Mouse (Mus musculus): ENCODE data around the gene Gnao1. TPM values are rescaled to one million over a fixed set of nuclear protein-coding genes. Genes with fewer than 3 reads are reported as not detected.
A peak's percentile ranks its signal among the peaks of the same experiment; 100 is the strongest.

The Gnao1 gene
- polyA plus RNA-seq, 1 experiment: 11.9 TPM

DNA sequence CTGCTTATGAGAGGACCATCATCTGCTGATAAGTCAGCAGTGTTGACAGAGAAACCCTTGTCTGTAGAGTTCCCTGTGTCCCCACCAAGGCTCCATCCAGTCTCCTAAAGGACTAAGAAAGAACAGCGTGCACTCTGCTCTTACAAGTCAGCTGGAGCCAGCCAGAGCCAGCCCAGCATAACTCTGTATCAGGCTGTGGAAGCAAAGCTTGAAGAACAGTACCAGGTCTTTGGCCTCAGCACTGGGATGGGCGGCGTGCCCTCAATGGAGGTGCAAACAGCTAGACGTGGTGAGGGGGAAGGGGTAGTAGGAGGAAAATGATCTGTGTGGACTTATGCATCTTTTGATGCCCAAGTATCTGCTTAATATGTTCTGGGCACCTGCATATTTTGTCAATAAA, 32.8 kb downstream of the Gnao1 start:
- H3K4me3 ChIP-seq (ENCODE audit: insufficient read depth, low read length): no peak overlapping the region
- TF ChIP-seq CTCF (IDR thresholded peaks at IDR 0.05; ENCODE audit: borderline replicate concordance, insufficient read depth, low read length) (no peak), POLR2A (IDR thresholded peaks at IDR 0.05; ENCODE audit: low read depth, low read length) (no peak)
- peaks cover 8% of the 10 kb centered on the region for H3K4me1 ChIP-seq (ENCODE audit: control insufficient read depth, insufficient read depth, low read length)
- no peak overlapping the region for H3K27ac ChIP-seq (ENCODE audit: insufficient read depth, low read length)

DNA sequence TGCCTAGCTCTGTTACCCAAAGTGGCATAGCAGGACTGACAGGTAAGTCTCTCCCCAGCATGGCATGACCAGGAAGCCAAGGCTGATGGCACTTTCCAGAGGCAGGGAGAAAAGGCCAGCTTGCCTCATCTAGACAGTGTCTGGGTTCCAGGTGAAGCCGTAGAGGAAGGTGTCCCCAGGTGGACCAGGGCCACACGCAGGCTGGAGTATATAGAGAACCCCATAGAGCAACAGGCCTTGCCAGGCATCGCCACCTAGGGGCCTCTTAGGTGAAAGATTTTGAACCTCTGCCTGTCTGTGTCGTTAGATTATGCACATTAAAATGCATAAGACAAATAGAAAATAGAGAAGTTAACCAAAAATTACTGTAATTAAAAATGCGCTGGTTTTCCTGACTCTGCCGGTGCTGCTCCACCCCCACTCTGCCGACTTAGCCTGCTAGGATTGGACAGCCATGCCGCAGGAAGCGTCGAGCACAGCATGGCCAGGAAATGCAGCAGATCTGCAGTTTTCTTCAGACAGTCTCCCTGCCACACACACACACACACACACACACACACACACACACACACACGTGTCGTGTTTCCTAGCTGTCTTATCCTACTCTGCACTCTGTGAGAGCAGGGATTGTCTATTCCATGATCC, 34.2 kb downstream of the Gnao1 start:
- Histone ChIP-seq H3K4me1 (ENCODE audit: control insufficient read depth, insufficient read depth, low read length) (peaks cover 8% of the 10 kb centered on the region), H3K4me3 (ENCODE audit: insufficient read depth, low read length) (no peak overlapping the region), H3K27ac (ENCODE audit: insufficient read depth, low read length) (no peak overlapping the region)
- TF ChIP-seq POLR2A (IDR thresholded peaks at IDR 0.05; ENCODE audit: low read depth, low read length): no peak
- no peak for TF ChIP-seq CTCF (IDR thresholded peaks at IDR 0.05; ENCODE audit: borderline replicate concordance, insufficient read depth, low read length)

DNA sequence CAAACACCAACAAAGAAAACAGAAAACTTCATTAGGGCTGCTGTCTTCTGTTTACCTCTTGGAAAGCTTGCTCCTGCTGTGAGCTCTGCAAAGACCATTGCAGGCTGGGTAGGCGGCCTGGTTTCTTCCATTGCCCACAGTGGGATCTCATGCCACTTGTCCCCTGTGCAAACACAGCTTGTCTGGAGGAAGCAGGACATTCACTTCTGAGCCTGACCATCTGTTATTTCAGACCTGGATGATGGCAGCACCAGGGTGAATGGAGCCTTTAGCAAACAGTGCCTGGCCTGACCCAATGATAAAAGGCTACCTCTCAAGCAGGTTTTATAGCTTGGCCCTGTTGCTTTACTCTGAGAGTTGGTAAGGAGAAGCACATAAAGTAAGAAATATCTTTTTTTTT, 35.4 kb downstream of the Gnao1 start:
- Histone ChIP-seq H3K4me3 (ENCODE audit: insufficient read depth, low read length) (no peak overlapping the region), H3K27ac (ENCODE audit: insufficient read depth, low read length) (no peak overlapping the region), H3K4me1 (ENCODE audit: control insufficient read depth, insufficient read depth, low read length) (peaks cover 8% of the 10 kb centered on the region)
- TF ChIP-seq CTCF (IDR thresholded peaks at IDR 0.05; ENCODE audit: borderline replicate concordance, insufficient read depth, low read length) (no peak), POLR2A (IDR thresholded peaks at IDR 0.05; ENCODE audit: low read depth, low read length) (no peak)

DNA sequence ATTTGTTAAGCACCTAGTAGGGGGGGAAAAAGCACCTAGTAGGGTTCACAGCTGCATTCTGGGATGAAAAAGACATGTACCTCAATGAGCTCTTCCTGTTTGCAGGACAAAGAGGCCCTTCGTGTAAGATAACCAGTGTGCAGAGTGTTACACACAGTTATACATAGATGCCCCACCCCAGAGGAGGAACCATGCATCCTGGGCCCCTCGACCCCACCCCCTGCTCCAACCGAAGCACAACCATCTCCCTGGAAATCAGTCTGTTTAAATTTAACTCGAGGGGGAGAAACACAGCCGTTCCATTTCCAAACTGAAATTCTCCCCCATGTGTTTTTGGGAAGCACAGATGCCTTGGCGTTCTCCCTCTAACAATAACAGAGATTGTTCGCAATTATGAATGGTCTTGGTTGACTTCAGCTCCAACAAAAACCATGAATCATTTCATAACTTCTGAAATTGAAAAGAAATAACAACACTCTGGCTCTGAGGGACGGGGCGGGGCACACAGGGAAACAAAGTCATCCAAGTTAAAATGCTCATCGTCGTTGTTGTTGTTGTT, 42.4 kb downstream of the Gnao1 start:
- peak overlapping the region; percentile 70 for H3K27ac ChIP-seq (ENCODE audit: insufficient read depth, low read length)

DNA sequence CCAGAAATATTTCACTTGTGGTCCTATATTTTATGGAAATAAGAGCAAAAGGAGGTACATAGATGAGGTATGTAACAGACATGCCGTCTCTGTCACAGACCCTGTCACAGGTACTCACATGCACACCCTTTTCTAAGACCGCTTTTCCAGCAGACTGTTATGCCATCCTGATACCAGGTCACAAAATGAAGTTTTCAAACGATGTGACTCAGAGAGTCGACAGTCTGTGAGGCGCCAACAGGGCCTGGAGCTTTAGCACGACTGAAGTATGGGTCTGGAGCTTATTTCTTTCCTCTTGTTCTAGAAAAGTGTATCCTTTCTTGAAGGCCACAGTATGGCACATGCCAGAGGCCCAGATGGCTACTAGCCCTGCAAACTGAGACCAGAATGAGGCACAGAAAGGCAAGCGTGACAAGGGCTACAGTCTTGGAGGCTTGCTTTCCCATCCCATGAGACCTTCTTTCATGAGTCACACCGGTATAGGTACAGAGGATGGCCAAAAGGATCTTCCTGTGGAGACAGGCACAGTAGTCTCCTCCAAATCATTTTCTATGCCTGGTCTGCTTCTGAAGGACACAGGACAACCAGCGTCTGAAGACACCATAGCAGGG, 43.2 kb downstream of the Gnao1 start:
- H3K4me1 ChIP-seq (ENCODE audit: control insufficient read depth, insufficient read depth, low read length): peaks cover 6% of the 10 kb centered on the region
- H3K27ac ChIP-seq (ENCODE audit: insufficient read depth, low read length): peak overlapping the region; percentile 74
- H3K4me3 ChIP-seq (ENCODE audit: insufficient read depth, low read length): no peak overlapping the region
- TF ChIP-seq POLR2A (IDR thresholded peaks at IDR 0.05; ENCODE audit: low read depth, low read length) (no peak), CTCF (IDR thresholded peaks at IDR 0.05; ENCODE audit: borderline replicate concordance, insufficient read depth, low read length) (no peak)

More for the DNA sequence above, 42.4 kb downstream of the Gnao1 start:
- TF ChIP-seq POLR2A (IDR thresholded peaks at IDR 0.05; ENCODE audit: low read depth, low read length) (no peak), CTCF (IDR thresholded peaks at IDR 0.05; ENCODE audit: borderline replicate concordance, insufficient read depth, low read length) (no peak)
- no peak overlapping the region for H3K4me3 ChIP-seq (ENCODE audit: insufficient read depth, low read length)
- peaks cover 6% of the 10 kb centered on the region for H3K4me1 ChIP-seq (ENCODE audit: control insufficient read depth, insufficient read depth, low read length)

DNA sequence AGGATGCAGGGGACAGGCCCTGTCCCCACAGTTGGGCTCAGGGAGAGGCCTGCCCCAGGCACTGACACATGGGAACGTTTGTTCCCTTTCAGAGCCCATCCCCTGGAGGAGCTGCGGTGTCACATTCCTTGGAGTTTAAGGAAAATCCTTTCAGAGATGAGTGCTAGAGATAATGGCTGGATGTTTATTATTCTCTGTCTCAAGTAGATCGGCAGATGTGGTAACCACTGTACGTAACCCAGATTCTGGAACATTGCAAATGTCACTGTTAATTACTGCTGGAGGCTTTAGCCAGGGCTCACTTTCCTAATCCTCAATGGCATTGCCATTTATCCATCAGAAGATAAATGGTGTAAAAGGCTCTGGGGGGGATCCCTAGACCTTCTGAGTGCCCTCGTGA, 44.9 kb downstream of the Gnao1 start:
- TF ChIP-seq POLR2A (IDR thresholded peaks at IDR 0.05; ENCODE audit: low read depth, low read length) (no peak), CTCF (IDR thresholded peaks at IDR 0.05; ENCODE audit: borderline replicate concordance, insufficient read depth, low read length) (no peak)
- H3K27ac ChIP-seq (ENCODE audit: insufficient read depth, low read length): no peak overlapping the region
- H3K4me3 ChIP-seq (ENCODE audit: insufficient read depth, low read length): no peak overlapping the region
- peaks cover 6% of the 10 kb centered on the region for H3K4me1 ChIP-seq (ENCODE audit: control insufficient read depth, insufficient read depth, low read length)

DNA sequence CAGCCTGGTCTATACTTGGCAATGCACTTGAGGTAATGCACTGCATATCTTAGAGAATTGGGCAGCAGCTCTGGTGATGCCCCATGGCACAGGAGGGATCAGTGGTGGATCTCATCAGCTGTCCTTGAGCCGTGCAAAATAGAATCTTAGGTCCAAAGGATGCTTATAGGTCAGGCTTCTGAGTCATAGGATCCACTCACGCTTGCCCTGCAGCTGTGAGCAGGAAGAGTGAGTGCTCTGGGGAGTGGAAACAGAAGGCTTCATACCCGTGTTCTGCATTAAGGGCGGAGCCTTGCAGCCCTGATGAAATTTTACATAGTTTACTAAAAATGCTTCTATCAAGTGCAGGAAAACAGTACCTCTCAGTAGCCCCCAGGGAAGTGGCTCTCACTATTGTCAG, 45.5 kb downstream of the Gnao1 start:
- Histone ChIP-seq H3K27ac (ENCODE audit: insufficient read depth, low read length) (no peak overlapping the region), H3K4me1 (ENCODE audit: control insufficient read depth, insufficient read depth, low read length) (peaks cover 6% of the 10 kb centered on the region), H3K4me3 (ENCODE audit: insufficient read depth, low read length) (no peak overlapping the region)
- no peak for TF ChIP-seq CTCF (IDR thresholded peaks at IDR 0.05; ENCODE audit: borderline replicate concordance, insufficient read depth, low read length)
- TF ChIP-seq POLR2A (IDR thresholded peaks at IDR 0.05; ENCODE audit: low read depth, low read length): no peak

DNA sequence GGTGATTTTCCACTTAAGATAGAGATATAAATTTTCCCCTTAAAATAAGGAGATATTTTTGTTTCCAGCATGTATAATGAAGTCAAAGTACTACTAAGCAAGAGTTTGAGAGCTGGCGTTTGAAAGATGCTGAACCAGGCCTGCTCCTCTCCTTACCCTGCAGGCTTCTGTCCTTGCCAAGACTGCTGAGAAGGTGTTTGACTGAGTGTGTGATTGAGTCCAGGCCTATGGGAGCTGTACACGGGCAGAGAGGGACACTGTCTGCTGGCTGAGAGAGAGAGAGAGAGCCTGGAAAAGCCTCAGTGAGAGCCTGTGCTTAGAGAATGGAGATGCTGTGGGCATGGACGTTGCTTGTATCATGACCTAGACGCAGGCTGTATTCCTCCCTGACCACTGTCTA, 47.4 kb downstream of the Gnao1 start:
- H3K4me3 ChIP-seq (ENCODE audit: insufficient read depth, low read length): no peak overlapping the region
- no peak overlapping the region for H3K27ac ChIP-seq (ENCODE audit: insufficient read depth, low read length)
- TF ChIP-seq POLR2A (IDR thresholded peaks at IDR 0.05; ENCODE audit: low read depth, low read length): no peak
- no peak for TF ChIP-seq CTCF (IDR thresholded peaks at IDR 0.05; ENCODE audit: borderline replicate concordance, insufficient read depth, low read length)
- H3K4me1 ChIP-seq (ENCODE audit: control insufficient read depth, insufficient read depth, low read length): peaks cover 6% of the 10 kb centered on the region

DNA sequence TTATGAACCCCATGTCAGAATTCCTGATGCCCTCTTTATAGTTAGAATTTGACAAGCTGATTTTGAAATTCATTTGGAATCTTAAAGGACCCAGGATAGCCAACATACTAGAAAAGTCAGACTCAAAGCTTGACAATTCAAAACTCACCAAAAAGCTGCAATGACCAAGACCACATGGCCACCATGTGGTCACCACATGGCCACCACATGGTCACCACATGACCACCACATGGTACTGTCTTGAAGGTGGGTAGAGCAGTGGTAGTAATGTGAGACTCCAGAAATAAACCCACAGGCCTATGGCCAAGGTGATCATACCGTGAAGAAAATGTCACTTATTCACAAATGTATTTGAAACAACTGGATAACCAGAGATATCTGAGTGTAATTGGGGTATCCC, 48.5 kb downstream of the Gnao1 start:
- TF ChIP-seq POLR2A (IDR thresholded peaks at IDR 0.05; ENCODE audit: low read depth, low read length): no peak
- TF ChIP-seq CTCF (IDR thresholded peaks at IDR 0.05; ENCODE audit: borderline replicate concordance, insufficient read depth, low read length): no peak
- Histone ChIP-seq H3K27ac (ENCODE audit: insufficient read depth, low read length) (no peak overlapping the region), H3K4me1 (ENCODE audit: control insufficient read depth, insufficient read depth, low read length) (no peaks in the 10 kb centered on the region), H3K4me3 (ENCODE audit: insufficient read depth, low read length) (no peak overlapping the region)

DNA sequence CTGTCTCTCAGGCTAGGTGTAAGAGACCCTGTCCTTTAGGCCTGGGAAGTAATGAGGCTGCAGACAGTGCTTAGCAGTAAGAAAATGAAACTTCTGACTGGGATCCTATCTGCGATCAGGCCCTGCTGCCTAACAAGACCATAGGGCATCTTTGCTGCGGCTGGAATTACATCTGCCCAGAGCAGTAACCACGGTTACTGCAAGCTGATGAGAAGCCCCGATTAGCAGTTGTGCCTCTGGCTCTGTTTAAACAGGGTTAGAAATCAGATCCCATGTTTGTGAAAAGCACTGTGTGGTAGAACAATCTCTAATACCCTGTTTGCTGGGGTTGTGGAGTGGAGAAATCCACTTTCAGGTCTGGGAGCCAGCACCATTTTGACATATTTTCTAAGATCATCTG, 50.3 kb downstream of the Gnao1 start:
- Histone ChIP-seq H3K27ac (ENCODE audit: insufficient read depth, low read length) (no peak overlapping the region), H3K4me1 (ENCODE audit: control insufficient read depth, insufficient read depth, low read length) (no peaks in the 10 kb centered on the region), H3K4me3 (ENCODE audit: insufficient read depth, low read length) (no peak overlapping the region)
- TF ChIP-seq POLR2A (IDR thresholded peaks at IDR 0.05; ENCODE audit: low read depth, low read length) (no peak), CTCF (IDR thresholded peaks at IDR 0.05; ENCODE audit: borderline replicate concordance, insufficient read depth, low read length) (no peak)
